Mouse (Mus musculus) c-Kit-positive CD71-positive TER-119-positive erythroid progenitor cells, embryonic 14.5 days (primary cell): ENCODE measurements around the gene Olfr373.
"Not testable (repeated sequence)": the region's sequence is repeated elsewhere in the genome, so short reads cannot be mapped to it uniquely, and the experiment has no call there.

Source experiments
- DNase-seq: peaks from one replicate; pipeline ENCODE4 v3.0.0-alpha.2; 2013; ENCODE audit warnings: low spot score

Gene Olfr373

DNA sequence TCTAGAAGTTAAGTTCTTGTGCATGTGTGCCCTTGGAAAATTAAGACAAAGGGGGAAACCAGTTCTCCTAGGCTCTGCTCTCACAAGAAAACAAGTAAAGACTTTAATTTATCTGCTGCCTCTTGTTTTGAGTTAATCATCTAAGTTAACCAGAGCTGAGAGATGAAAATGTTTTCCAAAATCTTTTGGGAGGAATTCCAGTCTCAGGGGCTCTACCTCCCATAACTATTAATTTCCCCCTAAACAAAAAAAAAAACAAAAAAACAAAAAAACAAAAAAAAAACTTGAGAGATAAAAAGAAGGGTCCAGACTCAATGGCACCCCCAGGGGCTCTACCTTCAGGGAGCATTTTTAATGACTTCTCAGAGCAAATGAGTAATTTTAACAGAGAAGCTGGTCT, at the start of gene Olfr373:
Gene Olfr373 (plus strand): TSS at position 301 of the 400 bp plus-strand sequence.
- not testable (repeated sequence) for DNase-seq

DNA sequence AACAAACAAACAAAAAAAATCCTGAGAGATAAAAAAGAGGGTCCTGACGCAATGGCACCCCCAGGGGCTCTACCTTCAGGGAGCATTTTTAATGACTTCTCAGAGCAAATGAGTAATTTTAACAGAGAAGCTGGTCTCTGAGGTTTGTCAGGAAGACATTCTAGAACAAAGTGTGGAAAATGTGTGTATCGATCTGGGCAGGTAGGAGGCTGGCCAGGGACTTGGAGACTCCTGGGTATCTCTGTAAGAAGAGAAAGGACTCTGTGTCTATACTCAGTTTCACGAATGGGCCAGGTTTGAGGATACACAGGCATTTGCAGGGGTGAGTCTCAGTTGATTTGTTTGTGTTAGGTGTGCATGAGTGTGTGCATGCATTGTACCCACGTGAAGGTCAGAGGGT, 42.1 kb upstream of the Olfr373 start, which contains the start of gene Olfr372:
Gene Olfr372 (plus strand): TSS at position 301 of the 400 bp plus-strand sequence.
- not testable (repeated sequence) for DNase-seq

DNA sequence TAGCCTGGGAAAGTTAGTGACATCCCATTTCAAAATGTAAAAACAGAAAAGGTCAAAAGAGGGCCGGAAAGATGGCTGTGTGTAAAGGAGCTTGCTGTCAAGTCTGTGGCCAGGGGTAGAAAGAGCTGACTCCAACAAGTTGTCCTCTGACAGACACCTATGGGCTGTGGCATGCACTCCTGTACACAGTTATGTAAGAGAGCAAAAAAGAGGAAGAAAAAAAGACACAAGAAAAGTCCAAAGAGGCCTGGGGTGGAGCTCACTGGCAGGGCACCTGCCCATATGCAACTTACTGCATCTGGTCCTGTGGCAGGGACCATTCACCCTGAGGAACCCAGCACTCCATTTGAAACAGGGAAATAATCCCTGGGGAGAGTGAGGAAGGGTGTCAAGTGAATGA, 40.5 kb upstream of the Olfr373 start:
- no peak for DNase-seq

- DNase-seq: not testable (repeated sequence)
Measured at GRCm38 (mm10) chr8:72054633-72055032, 28.3 kb upstream of the Olfr373 start.

DNA sequence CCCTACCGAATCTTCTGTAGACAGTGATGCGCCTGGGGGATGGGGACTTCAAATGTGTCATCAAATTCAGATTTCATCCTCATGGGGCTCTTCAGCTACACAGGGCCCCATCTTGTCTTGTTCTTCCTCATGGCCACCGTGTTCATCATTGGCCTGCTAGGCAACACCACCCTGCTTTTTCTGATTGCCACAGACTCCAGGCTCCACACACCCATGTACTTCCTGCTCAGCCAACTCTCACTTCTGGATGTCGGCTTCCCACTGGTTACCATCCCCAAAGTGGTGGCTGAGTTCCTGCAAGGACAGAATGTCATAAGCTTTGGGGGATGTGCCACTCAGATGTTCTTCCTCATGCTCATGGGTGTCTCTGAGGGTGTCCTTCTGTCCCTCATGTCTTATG, 25.3 kb upstream of the Olfr373 start:
- not testable (repeated sequence) for DNase-seq

DNA sequence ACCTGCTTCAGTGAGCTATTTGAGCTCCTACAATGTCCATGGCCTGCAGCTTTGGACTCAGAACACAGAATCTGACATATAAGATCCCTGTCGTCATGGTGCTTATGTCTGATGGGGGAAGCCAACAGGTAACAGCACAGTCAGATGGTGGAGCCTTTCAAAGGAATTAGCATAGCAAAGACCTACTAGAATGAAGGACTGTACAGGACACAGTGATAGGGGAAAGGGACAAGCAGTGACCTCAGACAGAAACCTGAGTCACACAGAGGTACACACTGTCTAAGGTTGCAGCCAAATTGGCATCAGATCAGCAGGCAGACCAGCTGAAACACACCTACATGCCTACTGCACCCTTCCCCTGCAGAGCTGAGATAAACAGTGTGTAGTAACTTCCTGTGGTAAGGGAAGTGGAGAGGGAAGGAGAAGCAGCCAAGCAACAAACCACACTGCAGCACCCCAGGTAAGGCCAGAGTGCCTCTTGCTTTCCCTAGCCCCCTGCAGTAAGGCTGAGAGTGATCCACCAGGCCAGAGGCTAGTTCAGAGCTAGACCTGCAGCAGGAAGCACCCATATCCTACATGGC, 16.1 kb upstream of the Olfr373 start:
- DNase-seq: not testable (repeated sequence)

- no peak for DNase-seq
Measured at GRCm38 (mm10) chr8:72084744-72085143, 1.8 kb downstream of the Olfr373 start.

GRCm38 (mm10) chr8:72087611-72088010, 4.6 kb downstream of the Olfr373 start:
- DNase-seq: not testable (repeated sequence)

- DNase-seq: not testable (repeated sequence)
Measured at GRCm38 (mm10) chr8:72096721-72097120, 13.7 kb downstream of the Olfr373 start.

DNA sequence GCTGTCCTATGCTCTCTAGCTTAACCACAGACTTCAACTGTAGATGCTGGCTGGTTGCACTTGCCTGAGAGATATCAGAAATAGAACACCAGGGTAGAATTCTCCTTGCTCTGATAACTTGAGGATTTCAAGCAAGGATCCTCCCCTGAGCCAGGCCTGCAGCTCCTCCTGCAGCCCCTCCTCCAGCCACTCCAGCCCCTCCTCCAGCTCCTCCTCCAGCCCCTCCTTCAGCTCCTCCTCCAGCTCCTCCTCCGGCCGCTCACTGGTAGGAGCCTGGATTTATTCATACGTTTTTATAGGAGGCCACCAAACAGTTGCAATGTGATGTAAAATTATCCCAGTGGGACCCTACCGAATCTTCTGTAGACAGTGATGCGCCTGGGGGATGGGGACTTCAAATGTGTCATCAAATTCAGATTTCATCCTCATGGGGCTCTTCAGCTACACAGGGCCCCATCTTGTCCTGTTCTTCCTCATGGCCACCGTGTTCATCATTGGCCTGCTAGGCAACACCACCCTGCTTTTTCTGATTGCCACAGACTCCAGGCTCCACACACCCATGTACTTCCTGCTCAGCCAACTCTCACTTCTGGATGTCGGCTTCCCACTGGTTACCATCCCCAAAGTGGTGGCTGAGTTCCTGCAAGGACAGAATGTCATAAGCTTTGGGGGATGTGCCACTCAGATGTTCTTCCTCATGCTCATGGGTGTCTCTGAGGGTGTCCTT, 16.6 kb downstream of the Olfr373 start:
- peak; percentile 7 for DNase-seq

- DNase-seq: no peak
Measured at GRCm38 (mm10) chr8:72105165-72105564, 22.2 kb downstream of the Olfr373 start.

DNA sequence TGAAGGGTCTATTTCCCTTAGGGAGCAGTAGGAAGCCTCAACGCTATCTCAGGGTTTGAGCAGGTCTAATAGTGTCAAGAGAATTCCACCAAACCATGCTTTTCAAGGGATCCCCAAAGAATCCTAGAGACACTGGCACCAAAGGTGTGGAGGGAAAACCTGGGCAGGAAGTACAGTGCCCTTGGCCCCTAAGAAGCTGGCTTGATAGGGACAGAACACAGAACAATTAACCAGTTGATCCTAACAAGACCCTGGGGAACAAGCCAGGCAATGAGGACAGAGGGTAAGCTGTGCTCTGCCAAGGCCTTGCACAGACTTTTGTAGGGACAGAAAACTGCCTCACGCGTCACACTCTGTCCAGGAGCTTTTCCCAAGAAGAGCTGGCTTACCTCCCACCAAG, 23.8 kb downstream of the Olfr373 start, which contains the start of gene Olfr374:
Gene Olfr374 (plus strand): TSS at position 301 of the 400 bp plus-strand sequence.
- no peak for DNase-seq

DNA sequence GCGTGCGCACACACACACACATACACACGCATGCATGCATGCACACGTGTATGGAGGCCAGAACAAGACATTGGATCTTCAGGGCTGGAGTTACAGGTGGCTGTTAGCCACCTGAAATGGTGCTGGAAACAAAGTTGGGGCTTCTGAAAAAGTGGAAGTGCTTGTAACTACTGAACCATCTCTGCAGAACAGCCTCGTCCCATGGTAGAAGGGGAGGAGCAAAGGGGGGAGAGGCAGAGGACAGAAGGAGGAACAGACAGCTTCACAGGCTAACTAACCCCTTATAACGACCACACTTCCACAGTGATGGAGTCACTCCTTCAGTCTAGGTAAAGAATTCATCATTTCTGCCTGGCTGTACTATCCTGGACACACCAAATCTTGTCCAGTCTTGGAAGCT, 27.9 kb downstream of the Olfr373 start:
- no peak for DNase-seq

DNA sequence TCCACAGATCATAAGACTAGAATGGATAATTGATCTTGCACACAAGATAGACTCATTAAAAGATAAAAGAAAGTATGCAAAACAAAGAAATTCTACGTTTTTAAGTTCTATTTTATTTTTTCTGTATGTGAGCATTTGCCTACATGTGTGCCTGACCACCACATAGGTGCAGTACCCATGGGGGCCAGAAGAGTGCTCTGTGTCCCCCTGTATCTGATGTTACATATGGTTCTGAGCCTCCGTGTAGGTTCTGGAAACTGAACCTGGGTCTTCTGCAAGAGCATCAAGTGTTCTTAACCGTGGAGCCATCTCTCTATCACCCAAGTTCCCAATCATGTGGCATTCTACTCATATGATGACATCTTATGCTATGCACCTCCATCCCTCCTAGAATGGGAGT, 29.5 kb downstream of the Olfr373 start:
- no peak for DNase-seq

- DNase-seq: no peak
Measured at GRCm38 (mm10) chr8:72115202-72115601, 32.2 kb downstream of the Olfr373 start.

GRCm38 (mm10) chr8:72118616-72119015, 35.6 kb downstream of the Olfr373 start:
- DNase-seq: no peak

DNA sequence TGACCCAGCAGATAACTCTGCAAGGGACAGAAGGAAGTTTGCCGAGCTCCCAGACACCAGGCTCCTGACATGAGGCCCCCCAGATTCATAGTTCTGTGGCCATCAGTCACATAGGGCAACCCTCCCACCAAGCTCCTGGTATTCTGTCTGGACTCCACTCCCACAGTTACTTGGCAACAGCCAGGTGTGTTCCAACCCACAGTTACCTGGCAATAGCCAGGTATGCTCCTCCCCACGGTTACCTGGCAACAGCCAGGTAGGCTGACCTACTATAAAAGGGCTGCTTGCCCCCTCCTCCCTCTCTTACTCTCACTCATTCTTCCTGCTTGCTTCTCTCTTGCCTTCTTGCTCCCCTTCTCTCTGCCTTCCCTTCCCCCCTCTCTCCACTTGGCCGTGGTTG, 38.5 kb downstream of the Olfr373 start:
- not testable (repeated sequence) for DNase-seq

GRCm38 (mm10) chr8:72121997-72122396, 39.0 kb downstream of the Olfr373 start:
- no peak for DNase-seq

GRCm38 (mm10) chr8:72127834-72128233, 44.9 kb downstream of the Olfr373 start:
- DNase-seq: no peak

GRCm38 (mm10) chr8:72131251-72131650, 48.3 kb downstream of the Olfr373 start:
- no peak for DNase-seq

GRCm38 (mm10) chr8:72131901-72132300, 48.9 kb downstream of the Olfr373 start:
- no peak for DNase-seq

GRCm38 (mm10) chr8:72132417-72132816, 49.4 kb downstream of the Olfr373 start:
- no peak for DNase-seq

GRCm38 (mm10) chr8:72132891-72133290, 49.9 kb downstream of the Olfr373 start:
- DNase-seq: no peak
